Mouse (Mus musculus): Measurements from ENCODE around the gene Ryk. TPM values are rescaled to one million over a fixed set of nuclear protein-coding genes. Genes with fewer than 3 reads are reported as not detected.

Ryk gene
- polyA plus RNA-seq, 1 experiment from 2014 or later, result 24.1 TPM

DNA sequence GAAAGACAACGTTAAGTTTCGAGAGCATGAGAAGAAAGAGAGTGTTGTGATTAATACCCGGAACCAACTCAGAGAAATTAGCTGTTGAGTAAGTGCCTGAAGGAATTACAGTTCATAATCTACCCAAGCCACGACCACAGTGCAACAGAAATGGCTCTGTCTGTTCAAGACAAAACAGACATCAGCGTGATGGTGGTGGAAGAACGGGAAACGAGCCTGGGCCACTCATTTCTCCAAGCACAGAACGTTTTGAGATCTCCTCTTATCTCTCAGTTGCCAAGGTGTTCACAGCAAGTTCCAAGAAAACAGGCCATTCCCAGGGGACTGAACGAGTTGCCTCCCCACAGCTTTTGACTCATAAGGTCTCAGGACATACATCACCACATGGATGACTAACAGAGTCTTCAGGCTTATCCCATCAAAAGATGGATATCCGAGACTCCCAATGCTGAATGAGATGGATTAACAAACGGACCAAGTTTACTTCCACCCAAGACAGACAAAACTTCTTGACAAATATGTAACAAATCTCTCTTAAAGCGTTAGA, 111.8 kb downstream of the Ryk start:
- 73% methylated on average over 12 of the region's 12 CpGs for WGBS
- H3K9me3 ChIP-seq (replicated peaks; ENCODE audit: low read length), result no peaks in the 10 kb centered on the region
- H3K27me3 ChIP-seq (ENCODE audit: insufficient read depth, low read length), result no peaks in the 10 kb centered on the region
- H3K4me1 ChIP-seq (replicated peaks; ENCODE audit: insufficient read depth, low read length), result no peaks in the 10 kb centered on the region
- no peak overlapping the region for H3K27ac ChIP-seq
- no peak for DNase-seq (ENCODE audit: low spot score)
- TF ChIP-seq CTCF (IDR thresholded peaks at IDR 0.05; ENCODE audit: low read depth), result no peak
- H3K36me3 ChIP-seq (ENCODE audit: insufficient read depth, low read length), result no peaks in the 10 kb centered on the region
- ATAC-seq (replicated peaks; ENCODE audit: low FRiP score, low read depth), result no peak
- H3K4me3 ChIP-seq (replicated peaks; ENCODE audit: low read depth, low read length), result no peak overlapping the region
- no peak overlapping the region for H3K4me2 ChIP-seq (ENCODE audit: low read length)
- no peak overlapping the region for H3K9ac ChIP-seq (ENCODE audit: low read depth, low read length)

- no peak for TF ChIP-seq CTCF (IDR thresholded peaks at IDR 0.05; ENCODE audit: low read depth)
- WGBS, result 71% methylated on average over 5 of the region's 5 CpGs
- Histone ChIP-seq H3K4me3 (replicated peaks; ENCODE audit: low read depth, low read length) (no peak overlapping the region), H3K36me3 (ENCODE audit: insufficient read depth, low read length) (no peaks in the 10 kb centered on the region), H3K4me1 (replicated peaks; ENCODE audit: insufficient read depth, low read length) (no peaks in the 10 kb centered on the region), H3K4me2 (ENCODE audit: low read length) (no peak overlapping the region), H3K27me3 (ENCODE audit: insufficient read depth, low read length) (no peaks in the 10 kb centered on the region), H3K9ac (ENCODE audit: low read depth, low read length) (no peak overlapping the region), H3K27ac (no peak overlapping the region), H3K9me3 (replicated peaks; ENCODE audit: low read length) (no peaks in the 10 kb centered on the region)
- DNase-seq (ENCODE audit: low spot score), result no peak
- no peak for ATAC-seq (replicated peaks; ENCODE audit: low FRiP score, low read depth)
Observed at GRCm38 (mm10) chr9:102948706-102949105, 114.0 kb downstream of the Ryk start.

GRCm38 (mm10) chr9:102951091-102951994, 116.6 kb downstream of the Ryk start:
- Histone ChIP-seq H3K9ac (ENCODE audit: low read depth, low read length) (no peak overlapping the region), H3K4me1 (replicated peaks; ENCODE audit: insufficient read depth, low read length) (no peaks in the 10 kb centered on the region), H3K27me3 (ENCODE audit: insufficient read depth, low read length) (no peaks in the 10 kb centered on the region), H3K9me3 (replicated peaks; ENCODE audit: low read length) (no peaks in the 10 kb centered on the region), H3K27ac (no peak overlapping the region), H3K4me2 (ENCODE audit: low read length) (no peak overlapping the region), H3K4me3 (replicated peaks; ENCODE audit: low read depth, low read length) (no peak overlapping the region), H3K36me3 (ENCODE audit: insufficient read depth, low read length) (no peaks in the 10 kb centered on the region)
- DNase-seq (ENCODE audit: low spot score), result peak; percentile 18
- no peak for ATAC-seq (replicated peaks; ENCODE audit: low FRiP score, low read depth)
- no peak for TF ChIP-seq CTCF (IDR thresholded peaks at IDR 0.05; ENCODE audit: low read depth)
- 73% methylated on average over 9 of the region's 9 CpGs for WGBS

DNA sequence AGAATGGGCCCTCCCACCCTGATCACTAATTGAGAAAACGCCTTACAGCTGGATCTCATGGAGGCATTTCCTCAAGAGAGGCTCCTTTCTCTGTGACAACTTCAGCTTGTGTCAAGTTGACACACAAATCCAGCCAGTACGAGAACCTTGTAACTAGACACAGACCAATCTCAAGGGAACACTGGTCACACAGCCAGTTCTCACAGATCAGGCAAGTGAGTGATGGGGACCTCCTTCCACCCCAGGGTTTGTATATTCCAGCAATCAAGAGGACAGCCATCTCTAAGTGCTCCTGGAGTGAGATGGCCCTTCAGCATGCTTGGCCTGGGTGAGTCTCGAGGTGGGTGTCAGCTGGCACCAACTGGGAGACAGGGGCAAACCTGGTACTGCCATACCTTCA, 121.1 kb downstream of the Ryk start:
- Histone ChIP-seq H3K9me3 (replicated peaks; ENCODE audit: low read length) (no peaks in the 10 kb centered on the region), H3K27me3 (ENCODE audit: insufficient read depth, low read length) (no peaks in the 10 kb centered on the region), H3K4me3 (replicated peaks; ENCODE audit: low read depth, low read length) (no peak overlapping the region), H3K27ac (no peak overlapping the region), H3K4me1 (replicated peaks; ENCODE audit: insufficient read depth, low read length) (no peaks in the 10 kb centered on the region), H3K9ac (ENCODE audit: low read depth, low read length) (no peak overlapping the region), H3K36me3 (ENCODE audit: insufficient read depth, low read length) (no peaks in the 10 kb centered on the region), H3K4me2 (ENCODE audit: low read length) (no peak overlapping the region)
- no peak for TF ChIP-seq CTCF (IDR thresholded peaks at IDR 0.05; ENCODE audit: low read depth)
- WGBS, result 74% methylated on average over 3 of the region's 3 CpGs
- ATAC-seq (replicated peaks; ENCODE audit: low FRiP score, low read depth) (no peak), DNase-seq (ENCODE audit: low spot score) (no peak)

Other genes starting within 250 kb of the Ryk start
- 213 and 222 TPM in 2 replicates for gene Anapc13, start 208.6 kb upstream of the Ryk start, polyA plus RNA-seq (2015; fragmentation: Nextera tagmentation; extraction: Ambion mirVana)
- 52.1 and 53.4 TPM in 2 replicates for gene Cep63, start 208.4 kb upstream of the Ryk start, polyA plus RNA-seq (2015; fragmentation: Nextera tagmentation; extraction: Ambion mirVana)
- gene Amotl2, start 118.2 kb upstream of the Ryk start, polyA plus RNA-seq (2015; fragmentation: Nextera tagmentation; extraction: Ambion mirVana), result 40.8 and 44.3 TPM in 2 replicates
- 8.7 and 9.8 TPM in 2 replicates for gene Slco2a1, start 153.8 kb downstream of the Ryk start, polyA plus RNA-seq (2015; fragmentation: Nextera tagmentation; extraction: Ambion mirVana)

Measured in kidney, postnatal 0 days (tissue).